Mouse (Mus musculus) MEL (cell line): Measurements from ENCODE around the gene Srsf3. TPM values are rescaled to one million over a fixed set of nuclear protein-coding genes. Genes with fewer than 3 reads are reported as not detected.

ENCODE experiments used
- DNase-seq: peaks from one replicate; pipeline ENCODE4 v3.0.0; 2011; ENCODE audit warnings: low read depth, low spot score
- H3K27ac ChIP-seq: 2 replicates; pipeline ENCODE4 v1.5.1; 2012; ENCODE audit warnings: low read depth, mild to moderate bottlenecking, control low read depth, low read length, moderate library complexity; ENCODE audit not compliant: control insufficient read depth
- H3K27me3 ChIP-seq, 2 experiments: fragments of 150-350 bp in 1 of 2; sonication (generic) in 1 of 2; 2 replicates each; pipeline ENCODE4 v1.6.1; 2012; ENCODE audit warnings: low read length in 2 of 2, mild to moderate bottlenecking in 2 of 2, improper control_type of control experiment in 1 of 2, moderate library complexity in 1 of 2; ENCODE audit not compliant: insufficient read depth in 2 of 2, control insufficient read depth in 1 of 2
- H3K36me3 ChIP-seq, 2 experiments: 2 replicates each; pipeline ENCODE4 v1.6.1; 2012 to 2014; ENCODE audit warnings: low read length in 2 of 2, improper control_type of control experiment in 1 of 2, inconsistent platforms in 1 of 2, mild to moderate bottlenecking in 1 of 2; ENCODE audit not compliant: insufficient read depth in 2 of 2, control insufficient read depth in 1 of 2
- H3K4me1 ChIP-seq, 2 experiments: fragments of 150-350 bp in 1 of 2; sonication (generic) in 1 of 2; 2 replicates each; pipeline ENCODE4 v1.6.1; 2012; ENCODE audit warnings: low read length in 2 of 2, improper control_type of control experiment in 1 of 2, mild to moderate bottlenecking in 1 of 2; ENCODE audit not compliant: insufficient read depth in 2 of 2, control insufficient read depth in 1 of 2
- H3K4me3 ChIP-seq, 2 experiments: fragments of 150-350 bp in 1 of 2; sonication (generic) in 1 of 2; 2 replicates each; pipeline ENCODE4 v1.5.1; 2012; ENCODE audit warnings: low read depth in 2 of 2, low read length in 2 of 2, mild to moderate bottlenecking in 2 of 2, moderate library complexity in 2 of 2, control low read depth in 1 of 2, improper control_type of control experiment in 1 of 2; ENCODE audit not compliant: control insufficient read depth in 1 of 2, insufficient read depth in 1 of 2
- H3K79me2 ChIP-seq: 2 replicates; pipeline ENCODE4 v1.6.1; 2012; ENCODE audit warnings: mild to moderate bottlenecking, low read length, moderate library complexity; ENCODE audit not compliant: control insufficient read depth, poor library complexity, insufficient read depth
- H3K9ac ChIP-seq: 2 replicates; pipeline ENCODE4 v1.6.1; 2012; ENCODE audit warnings: low read depth, mild to moderate bottlenecking, control low read depth, low read length, moderate library complexity; ENCODE audit not compliant: control insufficient read depth, poor library complexity, severe bottlenecking
- H3K9me3 ChIP-seq: fragments of 150-350 bp; sonication (generic); replicated peaks from 2 replicates; pipeline ENCODE4 v1.6.1; 2012; ENCODE audit warnings: mild to moderate bottlenecking, low read length, improper control_type of control experiment, moderate library complexity; ENCODE audit not compliant: insufficient read depth
- BHLHE40 ChIP-seq: IDR thresholded peaks from 2 replicates; pipeline ENCODE4 v1.6.1; 2012; ENCODE audit warnings: low read depth, mild to moderate bottlenecking, inconsistent platforms, low read length, improper control_type of control experiment, borderline replicate concordance
- CHD1 ChIP-seq: IDR thresholded peaks from 2 replicates; pipeline ENCODE4 v1.6.1; 2012; ENCODE audit warnings: low read depth, mild to moderate bottlenecking, inconsistent platforms, low read length, improper control_type of control experiment
- CTCF ChIP-seq, 3 experiments: IDR thresholded peaks in 2 of 3; conservative IDR thresholded peaks in 1 of 3; 2 replicates each; pipeline ENCODE4 v1.5.1; 2011 to 2012; ENCODE audit warnings: low read length in 3 of 3, low read depth in 2 of 3, mild to moderate bottlenecking in 2 of 3, improper control_type of control experiment in 1 of 3, inconsistent platforms in 1 of 3, mixed read lengths in 1 of 3, moderate library complexity in 1 of 3; ENCODE audit not compliant: control insufficient read depth in 1 of 3, insufficient read depth in 1 of 3, poor library complexity in 1 of 3, severe bottlenecking in 1 of 3
- EP300 ChIP-seq, 2 experiments: IDR thresholded peaks; 2 replicates each; pipeline ENCODE4 v1.6.1; 2011; ENCODE audit warnings: improper control_type of control experiment in 2 of 2, low read length in 2 of 2, low read depth in 1 of 2, mild to moderate bottlenecking in 1 of 2
- ETS1 ChIP-seq: IDR thresholded peaks from 2 replicates; pipeline ENCODE4 v1.6.1; 2012; ENCODE audit warnings: low read depth, mild to moderate bottlenecking, inconsistent platforms, low read length, improper control_type of control experiment, moderate library complexity
- GATA1 ChIP-seq: IDR thresholded peaks from 2 replicates; pipeline ENCODE4 v1.6.1; 2011; ENCODE audit warnings: low read depth, low read length, improper control_type of control experiment
- HCFC1 ChIP-seq: IDR thresholded peaks from 2 replicates; pipeline ENCODE4 v1.6.1; 2012; ENCODE audit warnings: low read depth, mild to moderate bottlenecking, inconsistent platforms, low read length, improper control_type of control experiment, moderate library complexity
- KAT2A ChIP-seq: conservative IDR thresholded peaks from 2 replicates; pipeline ENCODE4 v1.6.1; 2012; ENCODE audit warnings: low read depth, low read length, improper control_type of control experiment, inconsistent platforms
- MAX ChIP-seq: IDR thresholded peaks from 2 replicates; pipeline ENCODE4 v1.6.1; 2011; ENCODE audit warnings: low read length, improper control_type of control experiment
- MEF2A ChIP-seq: IDR thresholded peaks from 2 replicates; pipeline ENCODE4 v1.6.1; 2014; ENCODE audit warnings: low read depth, mild to moderate bottlenecking, inconsistent platforms, low read length, improper control_type of control experiment; ENCODE audit not compliant: poor library complexity, insufficient replicate concordance, severe bottlenecking; ENCODE audit errors: extremely low read depth
- MYC ChIP-seq: IDR thresholded peaks from 2 replicates; pipeline ENCODE4 v1.6.1; 2011; ENCODE audit warnings: low read depth, mild to moderate bottlenecking, low read length, improper control_type of control experiment, moderate library complexity
- NRF1 ChIP-seq: IDR thresholded peaks from 2 replicates; pipeline ENCODE4 v1.6.1; 2014; ENCODE audit warnings: low read depth, mild to moderate bottlenecking, inconsistent platforms, low read length, improper control_type of control experiment, moderate library complexity; ENCODE audit not compliant: poor library complexity, insufficient read depth, severe bottlenecking
- POLR2A ChIP-seq, 2 experiments: IDR thresholded peaks; 2 replicates each; pipeline ENCODE4 v1.6.1; 2011 to 2012; ENCODE audit warnings: low read length in 2 of 2, mild to moderate bottlenecking in 2 of 2, control low read depth in 1 of 2, improper control_type of control experiment in 1 of 2, low read depth in 1 of 2, moderate library complexity in 1 of 2; ENCODE audit not compliant: control insufficient read depth in 1 of 2, insufficient read depth in 1 of 2, poor library complexity in 1 of 2
- POLR2AphosphoS2 ChIP-seq: IDR thresholded peaks from 2 replicates; pipeline ENCODE4 v1.6.1; 2011; ENCODE audit warnings: low read length, improper control_type of control experiment
- POLR2AphosphoS5 ChIP-seq: IDR thresholded peaks from 2 replicates; pipeline ENCODE4 v1.6.1; 2012; ENCODE audit warnings: low read depth, borderline replicate concordance, mild to moderate bottlenecking, inconsistent platforms, low read length, moderate library complexity, mixed read lengths
- SIN3A ChIP-seq: IDR thresholded peaks from 2 replicates; pipeline ENCODE4 v1.6.1; 2012; ENCODE audit warnings: low read length, improper control_type of control experiment, inconsistent platforms
- SMC3 ChIP-seq: IDR thresholded peaks from 2 replicates; pipeline ENCODE4 v1.6.1; 2011; ENCODE audit warnings: low read depth, low read length, improper control_type of control experiment
- TAL1 ChIP-seq: IDR thresholded peaks from 2 replicates; pipeline ENCODE4 v1.6.1; 2012; ENCODE audit warnings: mild to moderate bottlenecking, inconsistent platforms, low read length, moderate library complexity, mixed read lengths
- USF2 ChIP-seq, 2 experiments: IDR thresholded peaks; 2 replicates each; pipeline ENCODE4 v1.6.1; 2011 to 2012; ENCODE audit warnings: improper control_type of control experiment in 2 of 2, low read length in 2 of 2, borderline replicate concordance in 1 of 2, inconsistent platforms in 1 of 2, low read depth in 1 of 2, mild to moderate bottlenecking in 1 of 2; ENCODE audit not compliant: insufficient read depth in 1 of 2
- ZKSCAN1 ChIP-seq: IDR thresholded peaks from 2 replicates; pipeline ENCODE4 v1.6.1; 2012; ENCODE audit warnings: low read depth, mild to moderate bottlenecking, inconsistent platforms, low read length, improper control_type of control experiment, moderate library complexity
- polyA plus RNA-seq, 2 experiments: library from polyadenylated mRNA; stranded (reverse) in 1 of 2; unstranded in 1 of 2; fragments of >175 nt in 1 of 2; fragments of >200 nt in 1 of 2; gene quantifications; 2 replicates each; pipeline versions ENCODE4 v1.2.1 to v1.2.4; 2012; ENCODE audit warnings: low replicate concordance in 2 of 2, low read depth in 1 of 2; ENCODE audit not compliant: insufficient read length in 2 of 2, insufficient read depth in 1 of 2, missing spikeins in 1 of 2
- total RNA-seq: library from RNA; depleted of rRNA; stranded (reverse); fragments of 300-350 nt; gene quantifications from 2 replicates; pipeline ENCODE4 v1.2.3, GENCODE M21; 2012

Srsf3 gene
- total and polyA plus RNA-seq, 3 experiments: 326 to 556 (median 367) TPM

GRCm38 (mm10) chr17:28990060-28990459, 42.4 kb upstream of the Srsf3 start:
- DNase-seq: no peak
- H3K27ac ChIP-seq: no peak overlapping the region
- TF ChIP-seq ETS1 (no peak), USF2 (IDR thresholded peaks at IDR 0.05; ENCODE audit: borderline replicate concordance in 1 of 2, insufficient read depth in 1 of 2, low read depth in 1 of 2, low read length in 2 of 2) (no peak), SIN3A (no peak), MEF2A (no peak), HCFC1 (no peak), NRF1 (no peak), MYC (no peak), SMC3 (no peak), ZKSCAN1 (no peak), POLR2A (IDR thresholded peaks at IDR 0.05; ENCODE audit: control insufficient read depth in 1 of 2, insufficient read depth in 1 of 2, low read depth in 1 of 2, low read length in 2 of 2, poor library complexity in 1 of 2) (no peak), MAX (no peak), CTCF (IDR thresholded peaks at IDR 0.05 in 2 of 3, conservative IDR thresholded peaks at IDR 0.05 in 1 of 3; ENCODE audit: control insufficient read depth in 1 of 3, insufficient read depth in 1 of 3, low read depth in 2 of 3, low read length in 3 of 3, poor library complexity in 1 of 3, severe bottlenecking in 1 of 3) (no peak), POLR2AphosphoS2 (no peak), POLR2AphosphoS5 (no peak), CHD1 (no peak), KAT2A (no peak)
- TF ChIP-seq, all 39 proteins: peak for 0
- H3K9me3 ChIP-seq: no peaks in the 10 kb centered on the region
- H3K27me3 ChIP-seq: no peaks in the 10 kb centered on the region
- H3K4me1 ChIP-seq: no peaks in the 10 kb centered on the region
- peaks cover 0 to 2% of the 10 kb centered on the region in 2 experiments; a peak in 1 of 4 replicates for H3K36me3 ChIP-seq
- H3K4me3 ChIP-seq: no peak overlapping the region
- no peaks in the 10 kb centered on the region for H3K79me2 ChIP-seq
- no peak overlapping the region for H3K9ac ChIP-seq

DNA sequence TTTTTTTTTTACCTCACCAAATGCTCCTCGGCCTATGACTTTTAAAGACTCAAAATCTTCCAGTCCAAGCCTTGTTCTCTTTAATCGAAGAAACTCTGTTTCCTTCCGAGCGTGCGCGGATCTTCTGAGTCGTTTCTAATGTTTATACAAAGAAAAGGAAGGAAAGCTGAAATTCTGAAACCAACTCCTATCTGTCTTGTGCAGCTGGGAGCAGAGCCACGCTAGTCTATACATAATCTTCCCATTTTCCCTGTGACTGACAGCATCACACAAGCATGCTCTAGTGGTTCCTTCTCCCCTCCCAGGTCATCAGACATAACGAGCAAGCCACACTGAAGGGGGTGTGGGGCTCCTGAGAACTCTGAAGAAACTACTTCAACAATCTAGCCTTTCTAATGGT, 41.1 kb upstream of the Srsf3 start:
- Histone ChIP-seq H3K27me3 (no peaks in the 10 kb centered on the region), H3K4me1 (no peaks in the 10 kb centered on the region), H3K79me2 (no peaks in the 10 kb centered on the region), H3K4me3 (no peak overlapping the region), H3K9ac (no peak overlapping the region), H3K27ac (no peak overlapping the region), H3K36me3 (peaks cover 0 to 5% of the 10 kb centered on the region in 2 experiments; a peak in 2 of 4 replicates), H3K9me3 (no peaks in the 10 kb centered on the region)
- DNase-seq: peak; percentile 26
- 0 out of 4 replicates have a peak, but pooled peaks of 1 of the 2 experiments have one; percentile 13 for TF ChIP-seq EP300 (IDR thresholded peaks at IDR 0.05; ENCODE audit: low read depth in 1 of 2, low read length in 2 of 2)
- TF ChIP-seq BHLHE40: no peak
- peak; percentile 88 for TF ChIP-seq TAL1
- TF ChIP-seq GATA1: no peak
